Mouse (Mus musculus) CH12.LX (cell line): ENCODE results near the gene Rab37.

Experiments used
- CHD1 ChIP-seq: IDR thresholded peaks from 2 replicates; pipeline ENCODE4 v1.6.1; 2012; ENCODE audit warnings: low read depth, low read length, improper control_type of control experiment, inconsistent platforms
- CTCF ChIP-seq, 2 experiments: IDR thresholded peaks in 1 of 2; conservative IDR thresholded peaks in 1 of 2; 2 replicates each; pipeline ENCODE4 v1.5.1; 2011 to 2012; ENCODE audit warnings: low read depth in 2 of 2, low read length in 2 of 2, improper control_type of control experiment in 1 of 2, inconsistent platforms in 1 of 2, mild to moderate bottlenecking in 1 of 2, moderate library complexity in 1 of 2
- EP300 ChIP-seq: IDR thresholded peaks from 2 replicates; pipeline ENCODE4 v1.6.1; 2011; ENCODE audit warnings: low read length, improper control_type of control experiment
- ETS1 ChIP-seq: conservative IDR thresholded peaks from 2 replicates; pipeline ENCODE4 v1.6.1; 2012; ENCODE audit warnings: low read depth, mild to moderate bottlenecking, inconsistent platforms, low read length, improper control_type of control experiment, moderate library complexity
- MAX ChIP-seq: IDR thresholded peaks from 2 replicates; pipeline ENCODE4 v1.6.1; 2011; ENCODE audit warnings: low read length, improper control_type of control experiment
- MEF2A ChIP-seq: IDR thresholded peaks from 2 replicates; pipeline ENCODE4 v1.6.1; 2014; ENCODE audit warnings: low read depth, mild to moderate bottlenecking, inconsistent platforms, low read length, improper control_type of control experiment, borderline replicate concordance
- MXI1 ChIP-seq: IDR thresholded peaks from 2 replicates; pipeline ENCODE4 v1.6.1; 2011; ENCODE audit warnings: mild to moderate bottlenecking, low read depth, low read length, improper control_type of control experiment
- TBP ChIP-seq: conservative IDR thresholded peaks from 2 replicates; pipeline ENCODE4 v1.6.1; 2011; ENCODE audit warnings: low read depth, low read length, improper control_type of control experiment
- TCF12 ChIP-seq: IDR thresholded peaks from 2 replicates; pipeline ENCODE4 v1.6.1; 2014; ENCODE audit warnings: low read depth, mild to moderate bottlenecking, inconsistent platforms, low read length, improper control_type of control experiment
- ZMIZ1 ChIP-seq: IDR thresholded peaks from 2 replicates; pipeline ENCODE4 v1.6.1; 2012; ENCODE audit warnings: low read depth, mild to moderate bottlenecking, inconsistent platforms, low read length, improper control_type of control experiment

GRCm38 (mm10) chr11:115192180-115192579, 100.9 kb downstream of the Rab37 start:
- TF ChIP-seq ETS1 (no peak), MXI1 (no peak), MAX (no peak), ZMIZ1 (no peak), TCF12 (no peak), CTCF (conservative IDR thresholded peaks at IDR 0.05 in 1 of 2, IDR thresholded peaks at IDR 0.05 in 1 of 2; ENCODE audit: low read depth in 2 of 2, low read length in 2 of 2) (no peak), CHD1 (no peak), MEF2A (no peak), EP300 (no peak), TBP (no peak)
